Mouse (Mus musculus) R1 (cell line): ENCODE measurements around the gene Ddx25.

Source experiments
- DNase-seq: peaks from one replicate; pipeline ENCODE4 v3.0.0-alpha.2; 2018; ENCODE audit warnings: low read depth, low spot score

Gene Ddx25

DNA sequence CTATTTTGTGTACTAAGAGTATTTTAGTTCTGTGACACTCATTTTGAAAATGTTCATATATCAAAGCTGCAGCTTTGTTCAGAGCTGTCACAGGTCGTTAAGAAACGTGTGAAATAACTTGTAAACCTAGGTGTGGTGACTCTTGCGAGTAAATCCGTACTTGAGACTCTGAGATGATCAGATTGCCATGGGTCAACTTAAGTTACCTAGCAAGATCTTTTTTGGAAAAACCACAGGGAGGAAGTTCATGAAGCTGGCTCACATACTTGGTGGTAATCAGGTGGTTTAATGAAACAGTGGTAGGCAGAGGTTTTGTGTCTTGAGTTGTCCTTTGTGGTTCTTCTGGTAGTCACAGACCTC lies 64.6 kb downstream of the Ddx25 start:
- DNase-seq = no peak

- no peak for DNase-seq
These were observed 65.1 kb downstream of the Ddx25 start for GRCm38 (mm10) chr9:35493033-35493732.

DNA sequence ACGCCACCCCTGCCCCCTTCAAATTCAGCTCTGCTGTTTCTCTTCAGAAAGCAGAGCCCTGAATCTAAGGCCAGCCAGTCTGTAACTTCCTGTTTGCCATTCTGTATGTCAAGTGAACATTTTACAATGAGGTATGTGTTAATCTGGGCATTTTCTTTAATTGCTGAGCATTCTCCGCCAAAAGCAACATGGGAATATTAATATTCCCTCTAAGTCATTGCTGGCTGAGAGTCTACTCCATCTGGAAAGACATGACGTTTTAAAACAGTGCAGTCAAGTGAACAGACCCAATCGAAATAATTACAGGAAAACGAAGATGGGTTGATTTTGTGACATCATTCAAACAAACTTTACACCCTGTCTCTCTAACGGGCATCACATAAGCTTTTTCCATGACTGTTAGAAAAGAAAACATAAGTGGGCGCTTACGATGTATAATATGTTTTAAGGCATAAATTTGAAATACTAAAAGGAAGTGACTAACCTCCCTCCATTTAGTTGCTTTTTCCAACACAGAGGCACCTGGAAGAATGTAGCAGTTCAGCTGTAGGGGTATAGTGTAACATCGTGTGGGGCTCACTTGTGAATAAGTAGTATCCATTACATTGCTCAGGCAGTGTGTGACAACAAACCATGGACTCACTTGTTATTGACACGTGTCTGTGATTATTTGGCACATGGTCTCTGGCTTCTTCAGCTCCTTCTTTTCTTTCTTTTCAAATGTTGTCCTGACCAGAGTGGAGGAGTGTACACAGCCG lies 67.0 kb downstream of the Ddx25 start:
- DNase-seq = no peak

- no peak for DNase-seq
These were observed 69.8 kb downstream of the Ddx25 start for GRCm38 (mm10) chr9:35488496-35488895.
